Mouse (Mus musculus) embryonic fibroblast, embryonic 13.5 days (primary cell): ENCODE measurements around the gene Thegl. TPM values are rescaled to one million over a fixed set of nuclear protein-coding genes. Genes with fewer than 3 reads are reported as not detected.
A peak's percentile ranks its signal among the peaks of the same experiment; 100 is the strongest.
"Not testable (repeated sequence)": the region's sequence is repeated elsewhere in the genome, so short reads cannot be mapped to it uniquely, and the experiment has no call there.

Experiments used
- H3K27ac ChIP-seq: 2 replicates; pipeline ENCODE4 v1.5.1; 2012; ENCODE audit warnings: low read length, control low read depth, inconsistent platforms; ENCODE audit not compliant: insufficient read depth
- H3K4me1 ChIP-seq: 2 replicates; pipeline ENCODE4 v1.6.1; 2011; ENCODE audit warnings: low read length; ENCODE audit not compliant: control insufficient read depth, insufficient read depth
- H3K4me3 ChIP-seq: 2 replicates; pipeline ENCODE4 v1.5.1; 2011; ENCODE audit warnings: mild to moderate bottlenecking, control low read depth, low read length; ENCODE audit not compliant: insufficient read depth
- CTCF ChIP-seq: IDR thresholded peaks from 2 replicates; pipeline ENCODE4 v1.5.1; 2011; ENCODE audit warnings: mild to moderate bottlenecking, control low read depth, low read length, moderate library complexity, borderline replicate concordance; ENCODE audit not compliant: insufficient read depth
- POLR2A ChIP-seq: IDR thresholded peaks from 2 replicates; pipeline ENCODE4 v1.6.1; 2011; ENCODE audit warnings: low read depth, mild to moderate bottlenecking, control low read depth, low read length, moderate library complexity
- polyA plus RNA-seq: library from polyadenylated mRNA; stranded (reverse); fragments of >200 nt; gene quantifications from 2 replicates; pipeline ENCODE4 v1.2.4, GENCODE M21; 2011; ENCODE audit warnings: low read depth; ENCODE audit not compliant: missing spikeins, insufficient read length

Thegl gene
- polyA plus RNA-seq, 1 experiment = not detected

- H3K27ac ChIP-seq = no peak overlapping the region
- no peaks in the 10 kb centered on the region for H3K4me1 ChIP-seq
- H3K4me3 ChIP-seq = no peak overlapping the region
- TF ChIP-seq POLR2A = no peak
- TF ChIP-seq CTCF = no peak
Observed at GRCm38 (mm10) chr5:76993174-76993814, 22.5 kb upstream of the Thegl start.

DNA sequence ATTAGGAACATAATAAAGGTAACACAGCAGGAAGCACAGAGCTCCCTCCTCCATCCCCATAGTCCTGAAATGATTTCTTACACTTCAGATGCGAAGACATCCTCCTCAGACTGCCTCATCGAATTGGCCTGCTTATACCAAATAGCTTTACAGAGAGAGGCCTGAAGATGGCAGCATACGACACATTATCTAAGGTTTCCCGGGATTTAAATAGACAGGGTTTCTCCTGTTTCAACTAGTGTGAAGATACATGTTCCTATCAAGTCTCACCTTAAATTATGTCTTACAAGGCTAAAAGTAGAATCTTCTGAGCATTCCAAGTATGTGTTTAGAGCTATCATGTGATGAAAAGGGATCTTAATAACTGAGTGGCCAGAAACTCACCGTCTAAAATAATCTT is 17.4 kb upstream of the Thegl start:
- no peak overlapping the region for H3K4me3 ChIP-seq
- no peaks in the 10 kb centered on the region for H3K4me1 ChIP-seq
- TF ChIP-seq POLR2A (no peak), CTCF (no peak)
- no peak overlapping the region for H3K27ac ChIP-seq

DNA sequence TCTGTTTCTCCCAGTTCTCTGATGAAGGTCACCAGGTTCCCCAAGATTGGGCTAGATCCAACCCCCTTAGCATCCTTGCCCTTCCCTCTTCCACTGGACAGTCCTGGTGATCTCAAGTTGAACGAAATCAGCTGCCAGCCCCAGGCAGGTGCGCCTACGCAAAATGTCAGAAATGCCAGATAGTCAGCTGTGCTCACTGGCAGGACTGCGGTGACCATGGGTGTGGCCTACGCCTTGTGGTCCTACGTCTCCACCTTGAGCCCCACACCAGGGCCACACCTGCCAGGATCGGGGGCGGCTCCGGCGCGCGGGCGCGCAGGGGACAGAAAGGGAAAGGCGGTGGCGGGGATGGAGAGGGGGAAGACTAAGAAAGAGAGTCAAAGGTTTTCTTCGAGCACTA is 14.6 kb upstream of the Thegl start:
- Histone ChIP-seq H3K4me3 (no peak overlapping the region), H3K27ac (no peak overlapping the region), H3K4me1 (peaks cover 5% of the 10 kb centered on the region; the same call in 1 of the 2 replicates)
- TF ChIP-seq CTCF (no peak), POLR2A (no peak)

DNA sequence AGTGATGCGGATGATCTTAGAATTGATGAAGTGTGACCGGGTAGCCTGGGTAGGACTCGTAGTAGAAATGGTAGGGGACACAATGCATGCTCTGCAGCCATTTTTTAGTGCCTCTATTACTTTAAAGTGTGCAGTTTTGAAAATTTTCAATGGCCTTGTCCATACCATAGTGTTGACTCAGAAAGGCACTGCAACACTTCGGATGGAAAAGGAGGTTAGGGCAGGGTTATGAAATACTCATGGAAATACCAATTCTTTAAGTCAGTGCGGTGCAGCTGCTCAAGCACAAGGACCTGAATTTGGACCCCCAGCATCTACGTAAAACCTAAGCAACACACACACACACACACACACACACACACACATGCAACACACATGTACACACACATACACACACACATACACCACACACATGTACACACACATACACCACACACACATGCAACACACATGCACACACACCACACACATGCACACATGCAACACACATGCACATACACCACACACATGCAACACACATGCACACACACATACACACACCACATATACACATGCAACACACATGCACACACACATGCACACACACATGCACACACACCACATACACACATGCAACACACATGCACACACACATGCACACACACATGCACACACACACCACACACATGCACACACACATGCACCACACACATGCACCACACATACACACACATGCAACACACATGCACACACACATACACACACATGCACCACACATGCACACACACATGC is 11.6 kb upstream of the Thegl start, which contains the start of gene Arl9:
Gene Arl9, plus strand, starts transcription at position 5 of the 771 bp plus-strand sequence.
- TF ChIP-seq CTCF (peak; percentile 3; the same call in 1 of the 2 replicates), POLR2A (no peak)
- no peak within 1 kb of the TSS for H3K4me3 ChIP-seq

GRCm38 (mm10) chr5:77010352-77010751 is 5.5 kb upstream of the Thegl start:
- Histone ChIP-seq H3K27ac (no peak overlapping the region), H3K4me1 (no peaks in the 10 kb centered on the region), H3K4me3 (no peak overlapping the region)
- TF ChIP-seq CTCF (no peak), POLR2A (no peak)

More for the DNA sequence above, 11.6 kb upstream of the Thegl start, which contains the start of gene Arl9:
- Histone ChIP-seq H3K27ac (no peak within 1 kb of the TSS), H3K4me1 (peaks cover 5% of the 10 kb centered on the region; the same call in 1 of the 2 replicates)

DNA sequence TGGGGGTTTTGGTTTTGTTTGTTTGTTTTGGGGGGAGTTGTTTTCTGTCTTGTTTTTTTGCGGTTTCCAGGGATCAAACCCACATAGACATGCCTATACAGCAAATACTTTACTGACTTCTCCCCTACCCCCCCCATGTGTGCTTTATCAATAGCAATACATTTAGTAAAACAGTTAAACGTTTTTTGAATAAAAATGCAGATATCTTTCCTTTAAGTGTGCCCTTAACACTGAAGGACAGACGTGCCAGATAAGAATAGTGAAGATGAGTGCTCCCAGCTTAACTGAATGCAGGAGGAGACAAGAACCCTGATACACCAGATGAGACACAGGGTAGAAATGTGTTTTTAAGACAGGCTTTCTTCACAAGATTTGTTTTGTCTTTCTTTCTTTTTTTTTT is 4.7 kb upstream of the Thegl start:
- no peak overlapping the region for H3K27ac ChIP-seq
- H3K4me3 ChIP-seq = no peak overlapping the region
- TF ChIP-seq POLR2A = no peak
- no peak for TF ChIP-seq CTCF
- no peaks in the 10 kb centered on the region for H3K4me1 ChIP-seq

DNA sequence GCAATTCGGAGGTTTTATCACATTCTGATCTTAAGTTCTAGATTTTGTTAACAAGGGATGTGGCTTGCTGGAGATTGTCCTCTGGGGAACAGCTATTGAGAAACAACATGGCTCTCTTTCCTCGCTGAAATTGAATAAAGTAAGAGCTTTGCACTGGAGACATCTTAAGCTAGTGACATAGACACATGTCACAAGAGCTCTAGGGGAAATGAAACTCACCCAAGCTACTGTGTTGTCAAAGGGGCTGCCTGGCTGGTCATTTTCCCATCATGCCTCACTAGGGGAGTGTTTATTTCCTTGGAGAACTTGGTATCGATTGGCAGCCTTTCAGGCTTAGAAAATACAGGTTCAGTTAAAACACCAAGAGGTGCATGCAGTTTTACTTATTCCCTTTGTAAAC is 2.7 kb upstream of the Thegl start:
- Histone ChIP-seq H3K4me3 (no peak overlapping the region), H3K27ac (no peak overlapping the region), H3K4me1 (no peaks in the 10 kb centered on the region)
- TF ChIP-seq POLR2A (no peak), CTCF (no peak)

DNA sequence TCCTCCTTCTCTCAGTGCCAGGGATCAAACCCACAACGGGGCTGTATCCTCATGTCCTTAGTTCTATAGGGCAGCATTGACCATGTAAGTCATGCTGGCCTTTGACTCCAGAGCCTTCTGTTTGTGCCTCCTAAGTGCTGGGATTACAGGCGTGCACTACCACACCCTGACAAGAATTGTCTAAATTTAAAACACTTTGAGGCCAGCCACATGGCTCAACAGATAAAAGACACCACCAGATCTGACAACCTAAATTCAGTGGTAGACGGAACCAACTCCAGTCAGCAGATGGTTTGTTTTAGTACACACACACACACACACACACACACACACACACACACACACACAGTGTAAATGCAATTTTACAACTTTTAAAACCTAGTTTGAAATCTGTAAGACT is 12.2 kb downstream of the Thegl start:
- Histone ChIP-seq H3K4me3 (no peak overlapping the region), H3K27ac (no peak overlapping the region), H3K4me1 (no peaks in the 10 kb centered on the region)
- TF ChIP-seq CTCF = no peak
- no peak for TF ChIP-seq POLR2A

- Histone ChIP-seq H3K27ac (no peak overlapping the region), H3K4me3 (no peak overlapping the region), H3K4me1 (no peaks in the 10 kb centered on the region)
- no peak for TF ChIP-seq POLR2A
- peak; percentile 66; the same call in 1 of the 2 replicates for TF ChIP-seq CTCF
Observed at GRCm38 (mm10) chr5:77029735-77030134, 13.9 kb downstream of the Thegl start.

- not testable (repeated sequence) for H3K4me3 ChIP-seq, H3K27ac ChIP-seq, H3K4me1 ChIP-seq
Observed at GRCm38 (mm10) chr5:77035101-77035500, 19.3 kb downstream of the Thegl start.

GRCm38 (mm10) chr5:77038451-77038850 is 22.6 kb downstream of the Thegl start:
- H3K4me1 ChIP-seq = no peaks in the 10 kb centered on the region
- no peak for TF ChIP-seq CTCF
- no peak for TF ChIP-seq POLR2A
- H3K27ac ChIP-seq = no peak overlapping the region
- no peak overlapping the region for H3K4me3 ChIP-seq
